Mouse (Mus musculus) midbrain, embryonic 15.5 days (tissue): ENCODE results near the gene Fgfr2. TPM values are rescaled to one million over a fixed set of nuclear protein-coding genes. Genes with fewer than 3 reads are reported as not detected.
A peak's percentile ranks its signal among the peaks of the same experiment; 100 is the strongest.

ENCODE experiments used
- ATAC-seq: fragments of 200-750 bp; cut with Nextera tagmentation; replicated peaks from 2 replicates; pipeline ENCODE4 v1.8.0; 2017; ENCODE audit warnings: moderate TSS enrichment
- H3K27ac ChIP-seq: fragments of 300-500 bp; sonication (generic); 2 replicates; pipeline ENCODE4 v1.5.1; 2015; ENCODE audit warnings: mild to moderate bottlenecking, inconsistent platforms
- H3K27me3 ChIP-seq: fragments of 300-500 bp; sonication (generic); replicated peaks from 2 replicates; pipeline ENCODE4 v1.6.1; 2015; ENCODE audit warnings: inconsistent platforms
- H3K36me3 ChIP-seq: fragments of 300-500 bp; sonication (generic); replicated peaks from 2 replicates; pipeline ENCODE4 v1.6.1; 2015; ENCODE audit warnings: inconsistent platforms
- H3K4me1 ChIP-seq: fragments of 300-500 bp; sonication (generic); 2 replicates; pipeline ENCODE4 v1.6.1; 2015; ENCODE audit warnings: inconsistent platforms
- H3K4me2 ChIP-seq: fragments of 300-500 bp; sonication (generic); 2 replicates; pipeline ENCODE4 v1.6.1; 2015; ENCODE audit warnings: inconsistent platforms, mild to moderate bottlenecking, moderate library complexity
- H3K4me3 ChIP-seq: fragments of 300-500 bp; sonication (generic); 2 replicates; pipeline ENCODE4 v1.5.1; 2015; ENCODE audit warnings: mild to moderate bottlenecking, inconsistent platforms
- H3K9ac ChIP-seq: fragments of 300-500 bp; sonication (generic); 2 replicates; pipeline ENCODE4 v1.6.1; 2015; ENCODE audit warnings: mild to moderate bottlenecking, inconsistent platforms
- H3K9me3 ChIP-seq: fragments of 300-500 bp; sonication (generic); 2 replicates; pipeline ENCODE4 v1.6.1; 2016; ENCODE audit warnings: inconsistent platforms
- WGBS: fragments of 180-500 bp; shearing (Covaris S2); methylation state at CpG from one replicate; pipeline ENCODE4 v1.1.7; 2015; ENCODE audit warnings: mixed read lengths; 5-methylcytosine and 5-hydroxymethylcytosine counted together
- polyA plus RNA-seq: library from polyadenylated mRNA; unstranded; fragments of >200 nt; fragmentation: Nextera tagmentation; extraction: Ambion mirVana; gene quantifications from 2 replicates; pipeline ENCODE4 v1.2.1, GENCODE M21; 2015

Fgfr2 gene
- polyA plus RNA-seq, 1 experiment from 2014 or later: 23.3 TPM

DNA sequence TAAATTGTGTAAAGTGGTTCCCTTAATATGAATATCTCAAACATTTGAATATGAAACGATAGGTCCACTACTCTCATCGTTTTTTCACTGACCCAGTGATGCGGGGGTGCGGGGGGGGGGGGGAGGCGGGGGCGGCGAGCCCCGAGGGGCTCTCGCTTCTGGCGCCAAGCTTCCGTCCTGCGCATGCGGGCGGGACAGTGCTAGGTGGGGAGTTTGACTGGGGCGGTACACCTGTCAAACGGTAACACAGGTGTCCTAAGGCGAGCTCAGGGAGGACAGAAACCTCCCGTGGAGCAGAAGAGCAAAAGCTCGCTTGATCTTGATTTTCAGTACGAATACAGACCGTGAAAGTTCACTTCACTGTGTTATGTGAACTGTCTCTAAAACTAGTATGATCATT is 2288.9 kb downstream of the Fgfr2 start:
- Histone ChIP-seq H3K27ac (no peak overlapping the region), H3K9me3 (no peaks in the 10 kb centered on the region), H3K27me3 (no peaks in the 10 kb centered on the region), H3K36me3 (no peaks in the 10 kb centered on the region), H3K9ac (no peak overlapping the region), H3K4me3 (no peak overlapping the region), H3K4me2 (peak overlapping the region; percentile 25), H3K4me1 (peaks cover 28% of the 10 kb centered on the region)
- WGBS: 10% methylated on average over 20 of the region's 21 CpGs
- ATAC-seq: peak; percentile 95

DNA sequence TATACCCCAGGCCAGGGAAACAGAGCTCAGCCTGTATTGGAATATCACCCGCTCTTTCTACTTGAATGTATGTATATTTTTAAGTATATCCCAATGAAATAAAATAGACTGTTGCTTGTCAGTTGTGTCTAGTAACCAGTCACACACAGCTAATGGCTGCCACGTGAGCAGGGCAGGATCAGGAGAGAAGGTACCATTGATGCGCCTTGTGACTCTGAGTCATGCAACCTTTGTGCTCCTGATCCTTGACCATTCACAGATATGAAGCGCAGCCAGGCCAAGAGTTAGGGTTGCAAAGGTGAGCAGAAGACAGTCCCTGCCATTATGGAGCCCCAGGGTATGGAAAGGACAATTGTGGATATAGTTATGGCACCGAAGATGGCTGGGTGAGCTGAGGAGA is 2291.6 kb downstream of the Fgfr2 start:
- WGBS: 90% methylated on average over 5 of the region's 5 CpGs
- no peaks in the 10 kb centered on the region for H3K9me3 ChIP-seq
- H3K4me2 ChIP-seq: no peak overlapping the region
- H3K27ac ChIP-seq: no peak overlapping the region
- H3K36me3 ChIP-seq: no peaks in the 10 kb centered on the region
- no peak overlapping the region for H3K4me3 ChIP-seq
- no peaks in the 10 kb centered on the region for H3K27me3 ChIP-seq
- H3K9ac ChIP-seq: no peak overlapping the region
- ATAC-seq: no peak
- peaks cover 15% of the 10 kb centered on the region for H3K4me1 ChIP-seq

DNA sequence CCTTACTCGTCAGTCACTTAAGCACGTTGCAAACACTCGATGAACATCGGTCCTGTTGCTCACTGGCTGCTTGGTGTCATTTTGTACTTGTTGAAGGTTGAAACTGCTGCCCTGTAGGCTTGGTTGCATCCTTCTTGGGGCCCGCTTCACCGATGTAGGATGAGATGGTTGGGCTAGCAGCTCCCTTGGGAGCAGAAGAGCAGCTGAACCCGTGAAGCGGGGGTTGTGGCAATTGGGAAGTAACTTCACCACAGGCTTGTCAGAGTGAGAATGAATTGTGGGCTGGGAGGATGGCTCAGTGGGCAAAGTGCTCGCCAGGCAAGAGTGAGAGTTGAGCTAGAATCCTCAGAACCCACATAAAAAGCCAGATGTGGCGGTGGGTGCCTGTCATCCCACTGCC is 2294.7 kb downstream of the Fgfr2 start:
- Histone ChIP-seq H3K4me2 (no peak overlapping the region), H3K36me3 (no peaks in the 10 kb centered on the region), H3K27me3 (no peaks in the 10 kb centered on the region), H3K9ac (no peak overlapping the region), H3K4me3 (no peak overlapping the region), H3K9me3 (no peaks in the 10 kb centered on the region), H3K4me1 (no peaks in the 10 kb centered on the region), H3K27ac (no peak overlapping the region)
- ATAC-seq: no peak
- 87% methylated on average over 10 of the region's 10 CpGs for WGBS

DNA sequence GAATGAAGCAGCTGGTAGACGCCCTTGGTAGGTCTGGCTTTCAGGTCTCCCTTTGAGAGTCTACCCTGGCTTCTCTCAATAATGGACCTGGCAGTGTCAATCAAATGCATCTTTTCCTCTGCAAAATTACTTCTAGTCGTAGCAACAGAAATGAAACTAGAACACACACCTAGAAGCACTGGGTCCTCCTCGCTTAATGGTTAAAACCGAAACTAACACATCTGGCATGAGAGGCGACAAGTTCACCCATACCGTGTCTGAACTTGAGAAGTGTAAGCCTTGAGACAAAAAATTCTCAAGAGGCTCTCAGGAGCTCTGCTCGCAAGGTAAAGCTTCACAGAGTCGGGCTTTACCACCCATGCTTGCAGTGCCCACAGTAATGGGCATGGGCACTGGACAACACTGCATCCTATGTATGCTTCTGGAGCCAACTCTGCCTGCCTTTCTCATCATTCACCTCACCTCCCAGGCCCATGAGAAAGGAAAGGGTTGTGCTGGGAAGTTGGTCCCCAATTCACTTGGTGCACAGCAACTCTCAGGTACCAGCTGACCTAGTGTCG is 2295.2 kb downstream of the Fgfr2 start:
- Histone ChIP-seq H3K36me3 (no peaks in the 10 kb centered on the region), H3K9me3 (no peaks in the 10 kb centered on the region), H3K4me2 (no peak overlapping the region), H3K9ac (no peak overlapping the region), H3K27ac (no peak overlapping the region), H3K27me3 (no peaks in the 10 kb centered on the region), H3K4me1 (no peaks in the 10 kb centered on the region), H3K4me3 (no peak overlapping the region)
- 90% methylated on average over 9 of the region's 9 CpGs for WGBS
- ATAC-seq: no peak

DNA sequence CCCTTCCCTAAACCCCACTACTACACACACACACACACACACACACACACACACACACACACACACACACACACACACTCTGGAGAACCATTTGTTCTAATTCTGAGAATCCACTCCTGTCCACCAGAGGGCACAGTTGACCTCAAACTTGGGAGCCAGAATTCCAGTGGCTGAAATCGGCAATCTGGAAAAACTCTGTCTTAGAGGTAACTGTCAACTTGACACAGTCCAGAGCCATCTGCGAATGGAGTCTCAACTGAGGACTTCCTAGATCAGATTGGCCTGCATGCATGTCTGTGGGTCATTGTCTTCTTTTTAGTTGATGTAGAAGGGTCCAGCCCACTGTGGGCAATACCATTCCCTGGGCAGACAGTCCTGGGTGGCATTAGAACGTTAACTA is 2295.7 kb downstream of the Fgfr2 start:
- Histone ChIP-seq H3K9me3 (no peaks in the 10 kb centered on the region), H3K27me3 (no peaks in the 10 kb centered on the region), H3K4me1 (no peaks in the 10 kb centered on the region), H3K4me2 (no peak overlapping the region), H3K27ac (no peak overlapping the region), H3K4me3 (no peak overlapping the region), H3K36me3 (no peaks in the 10 kb centered on the region), H3K9ac (no peak overlapping the region)
- ATAC-seq: no peak
- WGBS: 61% methylated on average over 3 of the region's 3 CpGs

DNA sequence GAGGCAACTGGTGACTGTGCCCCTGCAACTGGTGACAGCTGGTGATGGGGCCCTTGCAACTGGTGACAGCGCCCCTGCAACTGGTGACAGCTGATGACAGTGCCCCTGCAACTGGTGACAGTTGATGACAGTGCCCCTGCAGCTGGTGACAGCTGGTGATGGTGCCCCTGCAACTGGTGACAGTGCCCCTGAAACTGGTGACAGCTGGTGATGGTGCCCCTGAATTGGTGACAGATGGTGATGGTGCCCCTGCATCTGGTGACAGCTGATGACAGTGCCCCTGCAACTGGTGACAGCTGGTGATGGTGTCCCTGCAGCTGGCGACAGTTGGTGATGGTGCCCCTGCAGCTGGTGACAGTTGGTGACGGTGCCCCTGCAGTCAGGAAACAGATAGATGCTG is 2296.8 kb downstream of the Fgfr2 start:
- H3K9ac ChIP-seq: no peak overlapping the region
- no peaks in the 10 kb centered on the region for H3K9me3 ChIP-seq
- no peaks in the 10 kb centered on the region for H3K36me3 ChIP-seq
- H3K4me3 ChIP-seq: no peak overlapping the region
- 81% methylated on average over 3 of the region's 3 CpGs for WGBS
- ATAC-seq: no peak
- no peak overlapping the region for H3K4me2 ChIP-seq
- no peaks in the 10 kb centered on the region for H3K27me3 ChIP-seq
- no peaks in the 10 kb centered on the region for H3K4me1 ChIP-seq
- H3K27ac ChIP-seq: no peak overlapping the region

DNA sequence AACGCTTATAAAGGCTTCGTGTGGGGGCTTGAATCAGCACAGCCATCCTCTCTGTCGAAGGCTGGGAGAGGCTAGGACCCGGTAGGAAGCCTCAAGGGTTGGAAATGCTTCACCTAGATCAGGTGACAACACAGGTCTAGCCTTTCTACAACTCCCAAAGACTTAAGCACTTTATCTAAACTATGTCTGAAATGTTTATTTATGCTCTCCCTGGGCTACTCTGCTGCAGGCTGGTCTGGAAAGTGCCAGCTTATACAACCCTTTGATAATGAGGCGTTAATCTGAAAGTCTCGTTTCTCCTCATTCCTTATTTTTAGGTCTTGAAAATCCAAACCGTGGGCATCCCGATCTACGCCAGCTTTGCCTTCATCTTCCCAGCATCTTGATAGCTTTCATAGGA is 2299.2 kb downstream of the Fgfr2 start:
- WGBS: 82% methylated on average over 9 of the region's 9 CpGs
- no peaks in the 10 kb centered on the region for H3K4me1 ChIP-seq
- H3K27me3 ChIP-seq: no peaks in the 10 kb centered on the region
- ATAC-seq: no peak
- no peak overlapping the region for H3K27ac ChIP-seq
- no peak overlapping the region for H3K4me3 ChIP-seq
- H3K36me3 ChIP-seq: no peaks in the 10 kb centered on the region
- H3K4me2 ChIP-seq: no peak overlapping the region
- H3K9ac ChIP-seq: no peak overlapping the region
- no peaks in the 10 kb centered on the region for H3K9me3 ChIP-seq

DNA sequence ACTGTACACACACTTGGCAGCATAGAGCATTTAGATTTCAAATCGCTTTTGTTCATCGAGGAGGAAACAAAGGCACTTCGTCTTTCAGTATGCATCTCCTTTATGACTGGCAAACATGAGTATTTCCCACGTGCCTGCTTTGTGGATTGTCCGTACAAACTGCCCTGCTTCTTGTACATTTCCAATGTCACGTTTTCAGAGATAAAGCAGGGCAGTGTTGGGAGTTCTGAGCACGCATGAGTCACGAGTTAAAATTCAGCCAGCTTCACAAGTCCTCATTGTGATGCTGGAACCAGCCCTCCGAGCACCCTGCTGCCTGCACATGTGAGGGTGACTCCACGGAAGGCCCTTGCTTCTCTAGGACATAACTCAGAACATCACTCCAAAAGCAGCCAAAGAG is 2303.5 kb downstream of the Fgfr2 start:
- Histone ChIP-seq H3K9ac (no peak overlapping the region), H3K36me3 (no peaks in the 10 kb centered on the region), H3K4me3 (no peak overlapping the region), H3K27me3 (no peaks in the 10 kb centered on the region), H3K4me1 (no peaks in the 10 kb centered on the region), H3K9me3 (no peaks in the 10 kb centered on the region), H3K4me2 (no peak overlapping the region), H3K27ac (no peak overlapping the region)
- 76% methylated on average over 10 of the region's 10 CpGs for WGBS
- ATAC-seq: no peak

DNA sequence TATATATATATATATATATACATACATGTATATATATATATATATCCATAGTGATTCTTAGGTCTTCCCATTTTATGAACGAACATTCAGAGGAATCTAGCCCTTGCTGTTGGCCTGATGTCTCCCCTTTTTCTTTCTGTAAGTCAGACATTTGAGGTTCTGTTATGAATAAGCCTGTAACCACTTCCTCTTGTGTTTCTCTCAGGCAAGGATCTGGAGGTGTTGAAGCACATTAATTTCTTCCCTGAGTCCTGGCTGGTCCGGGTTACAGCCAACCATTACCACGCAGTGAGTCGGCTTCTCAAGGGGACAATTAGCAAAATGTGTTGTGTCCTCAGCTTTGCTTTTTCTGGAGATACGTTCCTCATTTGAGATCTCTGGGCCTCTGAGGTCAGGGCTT is 2304.3 kb downstream of the Fgfr2 start:
- no peak for ATAC-seq
- H3K27me3 ChIP-seq: no peaks in the 10 kb centered on the region
- no peak overlapping the region for H3K4me2 ChIP-seq
- no peak overlapping the region for H3K9ac ChIP-seq
- no peaks in the 10 kb centered on the region for H3K4me1 ChIP-seq
- no peaks in the 10 kb centered on the region for H3K36me3 ChIP-seq
- no peak overlapping the region for H3K4me3 ChIP-seq
- 89% methylated on average over 5 of the region's 5 CpGs for WGBS
- no peaks in the 10 kb centered on the region for H3K9me3 ChIP-seq
- H3K27ac ChIP-seq: no peak overlapping the region

DNA sequence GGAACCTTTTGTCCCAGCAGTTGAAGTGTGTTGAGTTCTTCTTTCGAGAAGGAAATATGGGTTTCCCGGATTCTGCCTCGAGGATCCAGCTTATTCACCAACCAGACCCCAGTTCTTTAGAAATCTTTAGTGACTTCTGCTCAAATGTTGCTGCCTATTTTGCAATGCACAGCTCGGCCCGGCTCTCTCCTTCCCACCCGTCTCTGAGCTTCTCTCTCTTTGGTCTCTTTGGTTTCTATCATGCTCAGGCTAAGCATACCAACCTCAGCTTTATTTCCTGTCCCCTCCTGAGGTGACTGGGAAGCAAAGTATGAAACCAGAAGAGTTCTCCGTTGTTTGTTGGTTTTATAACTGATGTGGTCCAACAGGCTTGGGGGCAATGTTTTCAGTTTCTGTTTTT is 2306.9 kb downstream of the Fgfr2 start:
- H3K9me3 ChIP-seq: no peaks in the 10 kb centered on the region
- H3K4me3 ChIP-seq: no peak overlapping the region
- no peak for ATAC-seq
- 84% methylated on average over 7 of the region's 7 CpGs for WGBS
- no peak overlapping the region for H3K27ac ChIP-seq
- H3K27me3 ChIP-seq: no peaks in the 10 kb centered on the region
- H3K4me2 ChIP-seq: no peak overlapping the region
- no peak overlapping the region for H3K9ac ChIP-seq
- no peaks in the 10 kb centered on the region for H3K4me1 ChIP-seq
- no peaks in the 10 kb centered on the region for H3K36me3 ChIP-seq

DNA sequence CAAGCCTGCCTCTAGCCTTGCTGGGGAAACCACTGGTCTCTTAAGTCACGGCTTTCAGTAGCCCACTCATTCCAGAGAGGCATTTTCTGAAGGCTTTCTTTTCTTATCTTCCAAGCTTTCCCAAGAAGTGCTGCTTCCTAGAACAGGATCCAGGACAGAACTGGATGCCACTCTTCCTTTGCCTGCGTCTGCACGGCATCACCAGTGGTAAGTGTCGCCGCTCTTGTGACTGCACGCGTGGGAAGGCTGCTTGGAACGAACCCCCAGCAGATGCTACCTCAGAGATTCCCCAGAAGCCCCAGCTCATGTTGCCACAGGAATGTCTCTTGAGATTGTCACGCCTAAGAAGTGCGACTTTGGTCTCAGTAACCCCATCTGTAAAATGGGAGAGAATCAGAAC is 2307.5 kb downstream of the Fgfr2 start:
- H3K9me3 ChIP-seq: no peaks in the 10 kb centered on the region
- no peaks in the 10 kb centered on the region for H3K36me3 ChIP-seq
- H3K9ac ChIP-seq: no peak overlapping the region
- no peak for ATAC-seq
- no peaks in the 10 kb centered on the region for H3K4me1 ChIP-seq
- WGBS: 95% methylated on average over 10 of the region's 10 CpGs
- no peak overlapping the region for H3K4me2 ChIP-seq
- H3K4me3 ChIP-seq: no peak overlapping the region
- H3K27me3 ChIP-seq: no peaks in the 10 kb centered on the region
- H3K27ac ChIP-seq: no peak overlapping the region

DNA sequence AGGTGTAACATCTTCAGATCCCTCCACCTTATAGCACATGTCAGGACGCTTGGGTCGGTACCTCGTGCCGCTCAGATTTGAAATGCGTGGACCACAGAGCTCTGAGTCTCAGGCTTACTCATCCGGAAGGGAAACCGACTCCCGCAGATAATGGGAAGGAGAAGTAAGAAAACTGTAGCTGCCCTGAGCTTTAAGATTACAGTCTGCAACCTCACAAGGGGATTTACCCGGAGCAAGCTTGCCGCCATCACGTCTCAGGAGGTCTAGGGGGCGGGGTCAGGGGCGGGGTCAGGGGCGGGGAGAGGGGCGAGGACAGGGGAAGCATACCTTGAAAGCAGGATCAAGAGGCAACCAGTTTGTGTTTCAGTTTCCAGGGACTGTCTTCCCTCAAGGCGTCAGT is 2310.7 kb downstream of the Fgfr2 start:
- 42% methylated on average over 16 of the region's 16 CpGs for WGBS
- H3K4me1 ChIP-seq: no peaks in the 10 kb centered on the region
- H3K4me3 ChIP-seq: no peak overlapping the region
- no peak for ATAC-seq
- H3K36me3 ChIP-seq: no peaks in the 10 kb centered on the region
- no peaks in the 10 kb centered on the region for H3K27me3 ChIP-seq
- H3K27ac ChIP-seq: no peak overlapping the region
- no peak overlapping the region for H3K4me2 ChIP-seq
- no peaks in the 10 kb centered on the region for H3K9me3 ChIP-seq
- no peak overlapping the region for H3K9ac ChIP-seq

DNA sequence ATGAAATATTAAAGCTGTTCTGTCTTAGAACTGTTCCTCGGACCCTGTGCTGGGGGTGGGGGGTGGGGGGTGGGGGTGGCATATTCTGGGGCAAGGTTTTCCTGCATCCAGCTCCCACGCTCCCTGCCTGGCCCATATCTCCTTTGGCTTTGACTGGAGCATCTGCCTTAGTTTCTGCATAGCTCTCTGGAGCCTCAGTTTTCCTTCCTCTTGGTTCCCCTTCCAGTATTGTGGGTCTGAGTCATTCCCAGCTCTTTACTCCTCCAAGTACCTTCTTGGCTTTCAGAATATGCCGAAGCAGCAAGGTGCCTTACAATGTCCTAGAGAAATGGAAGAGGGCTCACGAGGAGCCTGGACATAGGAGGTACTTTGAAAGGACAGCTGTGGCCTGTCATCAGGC is 2312.9 kb downstream of the Fgfr2 start:
- 87% methylated on average over 4 of the region's 4 CpGs for WGBS
- no peaks in the 10 kb centered on the region for H3K4me1 ChIP-seq
- ATAC-seq: no peak
- H3K36me3 ChIP-seq: no peaks in the 10 kb centered on the region
- no peak overlapping the region for H3K4me3 ChIP-seq
- H3K9me3 ChIP-seq: no peaks in the 10 kb centered on the region
- H3K27me3 ChIP-seq: no peaks in the 10 kb centered on the region
- no peak overlapping the region for H3K9ac ChIP-seq
- no peak overlapping the region for H3K4me2 ChIP-seq
- no peak overlapping the region for H3K27ac ChIP-seq

DNA sequence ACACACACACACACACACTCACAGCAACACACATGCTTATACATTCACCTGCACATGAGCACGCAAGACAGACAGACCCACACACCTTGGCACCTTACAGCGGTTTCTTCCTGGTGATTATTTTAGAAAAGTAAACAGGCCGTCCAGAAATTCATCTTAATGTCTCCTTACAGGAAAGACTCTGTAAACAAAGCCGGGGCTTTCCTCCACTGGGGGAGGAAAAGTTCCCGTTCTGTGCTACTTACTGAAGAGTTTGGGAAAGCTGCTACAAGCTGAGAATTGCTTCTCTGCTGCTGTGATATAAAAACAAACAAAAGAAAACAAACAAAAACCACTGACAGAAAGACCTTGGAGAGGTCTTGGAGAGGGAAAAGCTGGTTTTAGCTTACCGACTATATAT is 2314.5 kb downstream of the Fgfr2 start:
- no peak overlapping the region for H3K4me3 ChIP-seq
- H3K9ac ChIP-seq: no peak overlapping the region
- H3K4me2 ChIP-seq: no peak overlapping the region
- ATAC-seq: no peak
- no peaks in the 10 kb centered on the region for H3K9me3 ChIP-seq
- 74% methylated on average over 6 of the region's 6 CpGs for WGBS
- no peaks in the 10 kb centered on the region for H3K27me3 ChIP-seq
- H3K36me3 ChIP-seq: no peaks in the 10 kb centered on the region
- no peaks in the 10 kb centered on the region for H3K4me1 ChIP-seq
- H3K27ac ChIP-seq: no peak overlapping the region
